Mouse (Mus musculus) neutrophil, adult 59 days (primary cell): ENCODE data around the gene Wdr18. TPM values are rescaled to one million over a fixed set of nuclear protein-coding genes. Genes with fewer than 3 reads are reported as not detected.

Experiments used
- total RNA-seq, 2 experiments: library from RNA; stranded (reverse); gene quantifications; 1 replicate in 1 of 2; 2 replicates in 1 of 2; pipeline ENCODE4 v1.2.4; 2023

The Wdr18 gene
- 10 to 100 TPM in 1 of 2 experiments, 1 to 10 TPM in 1; 9.9 to 13.2 TPM for total RNA-seq

DNA sequence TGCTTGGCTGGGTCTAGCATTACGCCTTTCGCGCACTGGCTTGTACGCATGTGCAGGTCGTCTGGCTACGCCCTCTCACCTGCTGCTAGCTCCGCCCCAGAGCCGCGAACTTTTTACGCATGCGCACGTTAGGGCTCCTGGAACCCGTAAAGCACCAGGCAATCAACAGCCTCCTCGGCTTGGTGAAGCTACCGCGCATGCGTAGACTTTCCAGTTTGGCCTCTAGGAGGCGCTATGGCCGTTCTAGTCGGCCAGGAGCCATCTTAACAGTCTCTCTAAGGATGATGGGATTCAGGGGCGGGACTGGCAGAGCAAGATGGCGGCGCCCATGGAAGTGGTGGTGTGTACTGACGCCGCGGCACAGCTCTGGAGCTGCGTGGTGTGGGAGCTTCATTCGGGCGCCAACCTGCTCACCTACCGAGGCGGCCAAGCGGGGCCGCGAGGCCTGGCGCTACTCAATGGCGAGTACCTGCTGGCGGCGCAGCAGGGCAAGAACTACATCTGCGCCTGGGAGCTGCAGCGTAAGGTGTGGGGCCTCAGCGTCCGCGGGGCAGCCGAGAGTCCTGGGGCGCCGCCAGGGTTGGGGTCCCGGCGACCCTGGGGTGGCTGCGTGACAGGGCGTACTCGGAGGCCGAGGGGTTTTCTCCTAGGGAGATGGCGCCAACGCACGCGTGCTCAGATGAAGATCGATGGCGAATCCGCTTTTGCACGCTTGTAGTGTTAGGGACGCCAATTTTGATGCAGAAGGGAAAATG is at the start of gene Wdr18:
Gene Wdr18 (plus strand): TSS at position 306 of the 755 bp plus-strand sequence.

DNA sequence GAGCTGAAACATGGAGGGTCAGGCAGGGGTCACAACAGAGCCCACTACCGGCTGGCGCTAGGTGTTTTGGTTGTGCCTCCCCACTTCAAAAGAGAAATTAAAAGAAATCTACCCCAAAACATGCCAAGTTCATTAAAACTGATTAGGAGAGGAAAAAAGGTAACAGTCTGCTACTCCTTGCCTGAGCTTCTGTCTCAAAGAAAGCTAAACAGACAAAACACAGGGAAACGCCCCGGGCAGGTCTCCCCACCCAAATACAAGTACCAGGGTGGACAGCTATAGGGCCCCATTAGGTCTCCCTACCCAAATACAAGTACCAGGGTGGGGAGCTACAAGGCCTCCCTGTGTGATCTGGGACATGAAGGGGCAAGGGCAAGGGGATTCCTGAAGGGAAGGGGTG is 49.4 kb upstream of the Wdr18 start, which contains the start of gene Gm26602:
Gene Gm26602 (plus strand): TSS at position 301 of the 400 bp plus-strand sequence.

DNA sequence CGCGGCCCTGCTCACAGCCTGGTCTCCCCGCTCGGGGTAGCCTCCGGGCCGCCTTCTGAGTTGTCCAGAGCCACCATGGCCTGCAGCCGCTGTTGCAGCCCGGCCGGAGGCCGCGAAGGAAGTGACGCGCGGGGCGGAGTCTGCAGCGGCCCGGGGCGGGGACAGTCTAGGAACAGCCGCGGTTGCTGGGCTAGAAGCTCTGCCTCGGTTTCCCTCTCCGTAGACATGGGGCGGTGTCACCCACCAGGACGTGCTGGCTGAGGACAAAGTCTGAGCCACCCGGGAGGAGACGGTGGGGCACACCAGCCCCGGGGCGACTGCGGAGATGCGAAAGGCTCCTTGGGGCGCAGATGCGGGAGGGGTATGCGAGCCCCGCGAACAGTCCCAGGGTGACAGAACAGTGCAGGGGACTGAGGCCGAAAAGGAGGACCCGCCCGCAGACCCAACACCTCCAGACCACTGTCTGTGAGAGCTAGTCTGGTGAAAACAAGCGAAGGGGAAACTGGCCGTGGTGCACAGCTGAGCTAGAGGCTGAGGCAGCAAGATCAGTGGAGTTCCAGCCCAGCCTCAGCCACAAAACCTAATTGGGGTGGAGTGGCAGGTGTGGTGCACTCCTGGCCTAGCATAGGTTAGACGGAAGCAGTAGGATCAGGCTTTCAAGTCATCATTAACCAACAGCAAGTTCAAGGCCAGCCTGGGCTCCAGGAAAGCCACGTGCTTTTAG is 43.0 kb upstream of the Wdr18 start, which contains the start of gene Kiss1r:
Gene Kiss1r (plus strand): TSS at position 164 of the 724 bp plus-strand sequence.

GRCm38 (mm10) chr10:79920958-79921535 is 38.9 kb upstream of the Wdr18 start, which contains the start of gene R3hdm4:
TSS of gene R3hdm4 (minus strand) at chr10:79921208.

GRCm38 (mm10) chr10:79926491-79927323 is 33.2 kb upstream of the Wdr18 start, which contains the start of gene Arid3a:
TSS of gene Arid3a (plus strand) at chr10:79927043.

GRCm38 (mm10) chr10:79970415-79971182 is 10.6 kb downstream of the Wdr18 start, which contains the start of gene Grin3b:
TSS of gene Grin3b (plus strand) at chr10:79970715.

DNA sequence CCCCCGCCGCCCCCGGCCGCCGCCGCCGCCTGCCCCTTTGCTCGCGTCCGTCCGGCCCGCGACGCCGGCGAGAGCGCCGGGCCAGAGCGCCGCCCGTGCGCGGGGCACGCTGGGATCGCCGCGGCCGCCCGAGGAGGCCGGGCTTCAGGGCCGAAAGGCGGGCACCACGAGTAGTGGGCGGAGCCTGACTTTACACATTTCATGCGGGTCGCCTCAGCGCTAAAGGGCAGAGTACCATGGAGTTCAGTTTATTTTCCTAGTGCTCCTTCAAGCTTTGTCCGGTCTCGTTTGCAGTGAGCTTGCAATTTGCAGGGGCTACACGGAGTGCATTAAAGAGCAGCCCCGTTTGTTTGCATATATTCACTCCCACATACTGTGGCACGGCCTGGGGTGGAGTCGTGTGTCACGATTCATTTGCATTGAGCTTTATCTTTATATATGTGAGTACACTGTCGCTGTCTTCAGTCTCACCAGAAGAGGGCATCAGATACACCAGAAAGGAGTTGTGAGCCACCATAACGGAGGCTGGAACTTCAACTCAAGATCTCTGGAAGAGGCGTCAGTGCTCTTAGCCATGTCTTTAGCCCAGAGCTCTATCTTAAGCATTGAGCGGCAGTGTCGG is 24.4 kb downstream of the Wdr18 start, which contains the start of gene Tmem259:
Gene Tmem259 (minus strand): TSS at position 136 of the 622 bp plus-strand sequence.

GRCm38 (mm10) chr10:79988506-79989271 is 28.7 kb downstream of the Wdr18 start, which contains the start of gene Cnn2:
TSS of gene Cnn2 (plus strand) at chr10:79988584.

GRCm38 (mm10) chr10:79996272-79997033 is 36.5 kb downstream of the Wdr18 start, which contains the start of gene Abca7:
TSS of gene Abca7 (plus strand) at chr10:79996494.

GRCm38 (mm10) chr10:80016511-80016910 is 56.6 kb downstream of the Wdr18 start, which contains the start of gene Arhgap45:
TSS of gene Arhgap45 (plus strand) at chr10:80016653.

Other genes with a start within 250 kb of the Wdr18 start
- gene Hcn2, start 243.5 kb upstream of the Wdr18 start, total RNA-seq: under 1 TPM; 0.11 to 0.18 TPM
- gene Polrmt, start 213.6 kb upstream of the Wdr18 start, total RNA-seq: 10 to 100 TPM; 13.7 to 15.0 TPM
- gene Fgf22, start 205.1 kb upstream of the Wdr18 start, total RNA-seq: not detected
- gene Rnf126, start 193.2 kb upstream of the Wdr18 start, total RNA-seq: 10 to 100 TPM; 25.1 to 26.7 TPM
- 1 to 10 TPM; 4.5 to 5.9 TPM for gene Fstl3, start 182.9 kb upstream of the Wdr18 start, total RNA-seq
- 10 to 100 TPM; 13.6 to 18.0 TPM for gene Prss57, start 169.2 kb upstream of the Wdr18 start, total RNA-seq
- gene Palm, start 166.6 kb upstream of the Wdr18 start, total RNA-seq: 100 to 1,000 TPM; 124 to 129 TPM
- under 1 TPM; 0.46 to 0.51 TPM for gene Misp, start 139.2 kb upstream of the Wdr18 start, total RNA-seq
- 100 to 1,000 TPM; 267 to 286 TPM for gene Ptbp1, start 105.7 kb upstream of the Wdr18 start, total RNA-seq
- 100 to 1,000 TPM; 466 to 531 TPM for gene Prtn3, start 85.7 kb upstream of the Wdr18 start, total RNA-seq
- gene Plppr3, start 85.5 kb upstream of the Wdr18 start, total RNA-seq: 10 to 100 TPM; 20.7 to 23.9 TPM
- 100 to 1,000 TPM; 527 to 568 TPM for gene Elane, start 73.9 kb upstream of the Wdr18 start, total RNA-seq
- not detected for gene Cfd, start 69.3 kb upstream of the Wdr18 start, total RNA-seq
- 10 to 100 TPM; 32.8 to 40.7 TPM for gene Med16, start 51.2 kb upstream of the Wdr18 start, total RNA-seq
- gene Gm26602, start 49.3 kb upstream of the Wdr18 start, total RNA-seq: not detected
- gene Kiss1r, start 43.2 kb upstream of the Wdr18 start, total RNA-seq: 1 to 10 TPM; 5.0 to 5.4 TPM
- 100 to 1,000 TPM; 488 to 566 TPM for gene R3hdm4, start 38.9 kb upstream of the Wdr18 start, total RNA-seq
- gene Arid3a, start 33.1 kb upstream of the Wdr18 start, total RNA-seq: 100 to 1,000 TPM; 187 to 197 TPM
- gene Grin3b, start 10.6 kb downstream of the Wdr18 start, total RNA-seq: under 1 TPM in 1 of 2 experiments, not detected in 1; 0.26 TPM
- 10 to 100 TPM; 68.0 to 69.4 TPM for gene Tmem259, start 24.2 kb downstream of the Wdr18 start, total RNA-seq
- 100 to 1,000 TPM; 543 to 593 TPM for gene Cnn2, start 28.4 kb downstream of the Wdr18 start, total RNA-seq
- 100 to 1,000 TPM; 110 to 111 TPM for gene Abca7, start 36.3 kb downstream of the Wdr18 start, total RNA-seq
- 100 to 1,000 TPM; 428 to 464 TPM for gene Arhgap45, start 56.5 kb downstream of the Wdr18 start, total RNA-seq
- gene Polr2e, start 79.6 kb downstream of the Wdr18 start, total RNA-seq: 10 to 100 TPM; 34.8 to 48.1 TPM
- gene Gpx4, start 87.0 kb downstream of the Wdr18 start, total RNA-seq: 100 to 1,000 TPM; 269 to 306 TPM
- gene Sbno2, start 145.4 kb downstream of the Wdr18 start, total RNA-seq: 100 to 1,000 TPM; 141 to 163 TPM
- 100 to 1,000 TPM; 183 to 187 TPM for gene Stk11, start 155.7 kb downstream of the Wdr18 start, total RNA-seq
- gene Atp5d, start 178.5 kb downstream of the Wdr18 start, total RNA-seq: 100 to 1,000 TPM; 108 to 123 TPM
- gene Cbarp, start 180.7 kb downstream of the Wdr18 start, total RNA-seq: 1 to 10 TPM; 1.2 to 1.4 TPM
- gene Midn, start 188.1 kb downstream of the Wdr18 start, total RNA-seq: 100 to 1,000 TPM; 221 to 226 TPM
- gene Cirbp, start 205.8 kb downstream of the Wdr18 start, total RNA-seq: 10 to 100 TPM; 41.6 to 50.1 TPM
- gene 1600002K03Rik, start 212.8 kb downstream of the Wdr18 start, total RNA-seq: 1 to 10 TPM; 5.1 to 7.1 TPM
- not detected for gene Efna2, start 219.3 kb downstream of the Wdr18 start, total RNA-seq